12 mouse cellular contexts compared by ENCODE assay signal in genomic region chr2:151609974-151610373, GRCm38 (mm10). TPM values are rescaled to one million over a fixed set of nuclear protein-coding genes. Genes with fewer than 3 reads are reported as not detected.
DNase-seq lines count a peak whose midpoint lies in the region; TF ChIP-seq lines count a peak whose summit lies in the region.
"Had no signal": no experiment of that assay in that cellular context is flagged by ENCODE, and none has a peak within 500 bp of the region (broad histone marks: within the 10 kb centered on the region; RNA-seq: fewer than 3 reads in every experiment).

No protein-coding gene starts in this region.

- H3K4me3 ChIP-seq in heart, adult 2 months: no peak overlapping the region
- H3K4me3 ChIP-seq in olfactory bulb, adult 2 months (ENCODE audit: insufficient read depth, low read depth, low read length): no peak overlapping the region
- H3K4me3 ChIP-seq: heart, embryonic 13.5 days; limb, embryonic 13.5 days had no signal

- H3K79me2 ChIP-seq in heart, adult 2 months (replicated peaks; ENCODE audit: control insufficient read depth, insufficient read depth, low read length): no peaks in the 10 kb centered on the region

- no peaks in the 10 kb centered on the region for H3K4me1 ChIP-seq in heart, adult 2 months (ENCODE audit: control insufficient read depth, insufficient read depth, low read length)
- peaks cover 32% of the 10 kb centered on the region for H3K4me1 ChIP-seq in olfactory bulb, adult 2 months (ENCODE audit: control insufficient read depth, insufficient read depth, low read length)

- intact Hi-C loops in heart, postnatal 10 days (cut with DNase I): no loop called here
- intact Hi-C loops in heart, adult 2 months (cut with DNase I): no loop called here

- H3K27ac ChIP-seq in heart, adult 2 months: no peak overlapping the region
- H3K27ac ChIP-seq in olfactory bulb, adult 2 months (ENCODE audit: insufficient read depth, low read depth, low read length): 0 out of 2 replicates have a peak overlapping the region, but pooled peaks have one; percentile 27
- H3K27ac ChIP-seq: heart, embryonic 13.5 days; limb, embryonic 13.5 days had no signal

- no peak for TF ChIP-seq CTCF in heart, adult 2 months (IDR thresholded peaks at IDR 0.05)
- no peak for TF ChIP-seq CTCF in olfactory bulb, adult 2 months (IDR thresholded peaks at IDR 0.05; ENCODE audit: insufficient read depth, low read depth, low read length)

- H3K27me3 ChIP-seq in heart, adult 2 months (ENCODE audit: control insufficient read depth, insufficient read depth, low read length): no peaks in the 10 kb centered on the region
- H3K27me3 ChIP-seq: limb, embryonic 13.5 days had no signal

- no peak for TF ChIP-seq EP300 in heart, adult 2 months (IDR thresholded peaks at IDR 0.05; ENCODE audit: insufficient read depth, low read depth, low read length)

- peak; percentile 10 to 14 for DNase-seq in heart, postnatal 10 days
- DNase-seq in heart, adult 2 months: no peak
- peak; percentile 24 for DNase-seq in lung, postnatal 10 days
- DNase-seq in lung, adult 18-20 months: no peak
- peak; percentile 59 to 66 for DNase-seq in adrenal gland, postnatal 36 days
- DNase-seq in embryo, embryonic 9.5 days (ENCODE audit: extremely low spot score): no peak
- DNase-seq in yolk sac, embryonic 10.5 days (ENCODE audit: low spot score): no peak
- DNase-seq: kidney, adult 8-10 months had no signal

- no peak overlapping the region for H3K9ac ChIP-seq in heart, adult 2 months (ENCODE audit: low read depth, low read length)
- H3K9ac ChIP-seq: heart, embryonic 13.5 days; limb, embryonic 13.5 days had no signal

- no peak for TF ChIP-seq POLR2A in heart, adult 2 months (IDR thresholded peaks at IDR 0.05; ENCODE audit: insufficient read depth, low read depth, low read length)
- no peak for TF ChIP-seq POLR2A in olfactory bulb, adult 2 months (IDR thresholded peaks at IDR 0.05; ENCODE audit: insufficient read depth, low read depth, low read length)

- WGBS in heart, adult 2 months: 27% methylated on average over 3 of the region's 3 CpGs
- 12% methylated on average over 3 of the region's 3 CpGs for WGBS in olfactory bulb, adult 2 months

- no peaks in the 10 kb centered on the region for H3K36me3 ChIP-seq in heart, adult 2 months (ENCODE audit: control insufficient read depth, insufficient read depth, low read length)
- H3K36me3 ChIP-seq: heart, embryonic 13.5 days; limb, embryonic 13.5 days had no signal

RNA-seq across cellular contexts. Expression of gene Snph, which starts 22.4 kb away (rescaled TPM):
- total RNA-seq in heart, postnatal 10 days (2021): 1 to 10 TPM; 2.3 to 3.1 TPM
- 1 to 10 TPM; 4.3 to 5.0 TPM for total RNA-seq in heart, adult 2 months (2021)
- 0.09 and 0.21 TPM in 2 replicates for polyA plus RNA-seq in heart, adult 2 months (2012; rRNA removed)
- 10 to 100 TPM in 1 of 2 experiments, 1 to 10 TPM in 1; 7.9 to 14.6 TPM for total RNA-seq in adrenal gland, postnatal 36 days (2021)
- polyA plus RNA-seq in olfactory bulb, adult 2 months (2012; ENCODE audit: insufficient read depth, insufficient read length, low replicate concordance, missing spikeins): not detected in 2 replicates

RNA-seq across cellular contexts. Expression of gene Sdcbp2, which starts 37.6 kb away (rescaled TPM):
- total RNA-seq in heart, postnatal 10 days (2021): 1 to 10 TPM; 1.6 to 3.2 TPM
- total RNA-seq in heart, adult 2 months (2021): 1 to 10 TPM; 1.9 to 2.4 TPM
- 2.2 TPM in 2 replicates for polyA plus RNA-seq in heart, adult 2 months (2012; rRNA removed)
- total RNA-seq in adrenal gland, postnatal 36 days (2021): 1 to 10 TPM; 1.5 to 2.0 TPM
- polyA plus RNA-seq in olfactory bulb, adult 2 months (2012; ENCODE audit: insufficient read depth, insufficient read length, low replicate concordance, missing spikeins): not detected in 2 replicates

RNA-seq across cellular contexts. Expression of gene Rad21l, which starts 58.4 kb away (rescaled TPM):
- total RNA-seq in heart, postnatal 10 days (2021): not detected
- total RNA-seq in heart, adult 2 months (2021): not detected
- not detected in 2 replicates for polyA plus RNA-seq in heart, adult 2 months (2012; rRNA removed)
- not detected for total RNA-seq in adrenal gland, postnatal 36 days (2021)
- not detected in 2 replicates for polyA plus RNA-seq in olfactory bulb, adult 2 months (2012; ENCODE audit: insufficient read depth, insufficient read length, low replicate concordance, missing spikeins)
- polyA plus RNA-seq: heart, embryonic 13.5 days; limb, embryonic 13.5 days; urinary bladder, adult 2 months had no signal

Comparison
In these comparisons a context has a peak if more than half of its experiments do, and no peak if none do; other contexts are left out.
1. DNase-seq: peak in heart, postnatal 10 days (2 of 2), lung, postnatal 10 days (single experiment) and adrenal gland, postnatal 36 days (2 of 2); none in heart, adult 2 months (0 of 2), lung, adult 18-20 months (0 of 2), embryo, embryonic 9.5 days (single experiment) and yolk sac, embryonic 10.5 days (single experiment).